Mouse (Mus musculus) embryonic facial prominence, embryonic 13.5 days (tissue): ENCODE results near the gene Scrn1. TPM values are rescaled to one million over a fixed set of nuclear protein-coding genes. Genes with fewer than 3 reads are reported as not detected.
A peak's percentile ranks its signal among the peaks of the same experiment; 100 is the strongest.

Source experiments
- ATAC-seq: fragments of 200-750 bp; cut with Nextera tagmentation; 2 replicates; pipeline ENCODE4 v1.8.0; 2017; ENCODE audit warnings: low read depth; ENCODE audit not compliant: insufficient number of reproducible peaks, insufficient read depth, low FRiP score, low TSS enrichment
- H3K27ac ChIP-seq: fragments of 300-500 bp; sonication (generic); 2 replicates; pipeline ENCODE4 v1.5.1; 2015; ENCODE audit warnings: moderate library complexity, mild to moderate bottlenecking, inconsistent platforms
- H3K27me3 ChIP-seq: fragments of 300-500 bp; sonication (generic); 2 replicates; pipeline ENCODE4 v1.6.1; 2015; ENCODE audit warnings: mild to moderate bottlenecking, inconsistent platforms
- H3K36me3 ChIP-seq: fragments of 300-500 bp; sonication (generic); 2 replicates; pipeline ENCODE4 v1.6.1; 2015; ENCODE audit warnings: mild to moderate bottlenecking, inconsistent platforms
- H3K4me1 ChIP-seq: fragments of 300-500 bp; sonication (generic); 2 replicates; pipeline ENCODE4 v1.6.1; 2015; ENCODE audit warnings: inconsistent platforms
- H3K4me2 ChIP-seq: fragments of 300-500 bp; sonication (generic); 2 replicates; pipeline ENCODE4 v1.6.1; 2015; ENCODE audit warnings: moderate library complexity, mild to moderate bottlenecking, inconsistent platforms
- H3K4me3 ChIP-seq: fragments of 300-500 bp; sonication (generic); 2 replicates; pipeline ENCODE4 v1.5.1; 2015; ENCODE audit warnings: mild to moderate bottlenecking, inconsistent platforms
- H3K9ac ChIP-seq: fragments of 300-500 bp; sonication (generic); 2 replicates; pipeline ENCODE4 v1.6.1; 2015; ENCODE audit warnings: mild to moderate bottlenecking, inconsistent platforms
- H3K9me3 ChIP-seq: fragments of 300-500 bp; sonication (generic); 2 replicates; pipeline ENCODE4 v1.6.1; 2016; ENCODE audit warnings: inconsistent platforms
- WGBS: fragments of 180-500 bp; shearing (Covaris S2); methylation state at CpG from one replicate; pipeline ENCODE4 v1.1.7; 2015; ENCODE audit warnings: mixed read lengths; 5-methylcytosine and 5-hydroxymethylcytosine counted together
- polyA plus RNA-seq: library from polyadenylated mRNA; unstranded; fragments of >200 nt; fragmentation: Nextera tagmentation; extraction: Ambion mirVana; gene quantifications from 2 replicates; pipeline ENCODE4 v1.2.1, GENCODE M21; 2015

Scrn1 gene
- polyA plus RNA-seq, 1 experiment from 2014 or later: 7.3 TPM

DNA sequence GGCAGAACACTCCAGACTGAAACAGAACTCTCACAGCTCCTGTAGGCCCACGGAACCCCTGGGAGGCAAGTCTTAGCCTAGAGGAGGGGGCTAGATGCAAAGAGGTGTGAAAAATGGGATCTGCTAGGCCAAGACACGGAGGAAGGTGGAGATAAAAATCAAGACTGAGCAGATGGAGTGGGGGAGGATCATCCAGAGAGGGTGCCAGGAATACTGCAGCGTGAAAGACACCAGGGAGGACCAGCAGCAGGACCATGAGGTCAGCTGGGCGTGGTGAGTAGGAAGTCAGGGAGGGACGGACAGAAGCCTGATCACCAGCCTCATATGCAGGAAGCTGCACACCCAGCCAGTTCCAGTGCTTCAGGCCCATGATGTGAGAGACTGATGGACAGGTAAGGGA lies 47.5 kb downstream of the Scrn1 start:
- H3K4me1 ChIP-seq: no peaks in the 10 kb centered on the region
- 66% methylated on average over 5 of the region's 5 CpGs for WGBS
- peaks cover 9% of the 10 kb centered on the region; the same call in 1 of the 2 replicates for H3K27me3 ChIP-seq
- no peak for ATAC-seq
- no peak overlapping the region for H3K27ac ChIP-seq
- no peaks in the 10 kb centered on the region for H3K36me3 ChIP-seq
- H3K4me2 ChIP-seq: no peak overlapping the region
- no peaks in the 10 kb centered on the region for H3K9me3 ChIP-seq
- H3K9ac ChIP-seq: no peak overlapping the region
- H3K4me3 ChIP-seq: no peak overlapping the region

DNA sequence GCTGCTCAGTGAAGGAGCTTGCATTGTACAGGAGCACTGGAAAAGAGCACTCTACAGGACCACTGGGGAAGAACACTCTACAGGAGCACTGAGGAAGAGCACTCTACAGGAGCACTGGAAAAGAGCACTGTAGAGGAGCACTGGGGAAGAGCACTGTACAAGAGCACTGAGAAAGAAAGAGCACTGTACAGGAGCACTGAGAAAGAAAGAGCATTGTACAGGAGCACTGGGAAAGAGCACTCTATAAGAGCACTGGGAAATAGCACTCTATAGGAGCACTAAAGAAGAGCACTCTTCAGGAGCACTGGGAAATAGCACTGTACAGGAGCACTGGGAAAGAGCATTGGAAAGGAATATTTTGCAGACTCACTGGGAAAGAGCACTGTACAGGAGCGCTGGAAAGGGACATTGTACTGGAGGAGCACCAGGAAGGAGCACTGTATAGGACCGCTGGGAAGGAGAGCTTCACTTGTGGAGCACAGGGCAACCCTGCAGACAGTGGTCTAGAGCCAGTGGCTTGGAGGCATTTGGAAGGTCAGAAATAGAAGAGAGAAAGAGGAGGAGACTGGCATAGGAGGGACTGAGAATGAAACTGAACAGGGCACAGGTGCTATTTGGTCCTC lies 49.7 kb downstream of the Scrn1 start:
- H3K9me3 ChIP-seq: no peaks in the 10 kb centered on the region
- ATAC-seq: no peak
- WGBS: 81% methylated on average over 2 of the region's 2 CpGs

GRCm38 (mm10) chr6:54512256-54512655 lies 54.0 kb downstream of the Scrn1 start:
- Histone ChIP-seq H3K27ac (no peak overlapping the region), H3K36me3 (no peaks in the 10 kb centered on the region), H3K9me3 (no peaks in the 10 kb centered on the region), H3K27me3 (peaks cover 9% of the 10 kb centered on the region; the same call in 1 of the 2 replicates), H3K4me1 (peaks cover 16% of the 10 kb centered on the region), H3K4me3 (no peak overlapping the region), H3K4me2 (no peak overlapping the region), H3K9ac (no peak overlapping the region)
- 59% methylated on average over 2 of the region's 2 CpGs for WGBS
- no peak for ATAC-seq

More for the DNA sequence above, 49.7 kb downstream of the Scrn1 start:
- no peaks in the 10 kb centered on the region for H3K4me1 ChIP-seq
- no peaks in the 10 kb centered on the region for H3K36me3 ChIP-seq
- no peak overlapping the region for H3K9ac ChIP-seq
- no peak overlapping the region for H3K4me3 ChIP-seq
- no peak overlapping the region for H3K4me2 ChIP-seq
- H3K27ac ChIP-seq: no peak overlapping the region
- peaks cover 9% of the 10 kb centered on the region; the same call in 1 of the 2 replicates for H3K27me3 ChIP-seq

GRCm38 (mm10) chr6:54509264-54509663 lies 57.0 kb downstream of the Scrn1 start:
- 0 out of 2 replicates have a peak overlapping the region, but pooled peaks have one; percentile 55 for H3K27ac ChIP-seq
- no peak overlapping the region for H3K4me2 ChIP-seq
- 87% methylated on average over 13 of the region's 13 CpGs for WGBS
- peak; percentile 44; the same call in 1 of the 2 replicates for ATAC-seq
- H3K36me3 ChIP-seq: no peaks in the 10 kb centered on the region
- no peaks in the 10 kb centered on the region for H3K9me3 ChIP-seq
- H3K4me1 ChIP-seq: peaks cover 16% of the 10 kb centered on the region
- no peaks in the 10 kb centered on the region for H3K27me3 ChIP-seq
- H3K9ac ChIP-seq: no peak overlapping the region
- H3K4me3 ChIP-seq: no peak overlapping the region

- H3K9ac ChIP-seq: 0 out of 2 replicates have a peak overlapping the region, but pooled peaks have one; percentile 40
- 30% methylated on average over 6 of the region's 6 CpGs for WGBS
Measured at GRCm38 (mm10) chr6:54508256-54508793, 58.0 kb downstream of the Scrn1 start.

GRCm38 (mm10) chr6:54507808-54508207 lies 58.5 kb downstream of the Scrn1 start:
- Histone ChIP-seq H3K27ac (peak overlapping the region; percentile 22; the same call in 1 of the 2 replicates), H3K4me2 (no peak overlapping the region), H3K36me3 (no peaks in the 10 kb centered on the region), H3K4me1 (peaks cover 16% of the 10 kb centered on the region), H3K9me3 (no peaks in the 10 kb centered on the region), H3K27me3 (no peaks in the 10 kb centered on the region), H3K9ac (0 out of 2 replicates have a peak overlapping the region, but pooled peaks have one; percentile 40), H3K4me3 (no peak overlapping the region)
- WGBS: 53% methylated on average over 5 of the region's 5 CpGs
- ATAC-seq: no peak

More at GRCm38 (mm10) chr6:54508256-54508793, 58.0 kb downstream of the Scrn1 start:
- Histone ChIP-seq H3K4me1 (peaks cover 16% of the 10 kb centered on the region), H3K27ac (peak overlapping the region; percentile 55; the same call in 1 of the 2 replicates), H3K27me3 (no peaks in the 10 kb centered on the region), H3K36me3 (no peaks in the 10 kb centered on the region), H3K4me2 (no peak overlapping the region), H3K9me3 (no peaks in the 10 kb centered on the region), H3K4me3 (no peak overlapping the region)
- no peak for ATAC-seq

GRCm38 (mm10) chr6:54507002-54507401 lies 59.3 kb downstream of the Scrn1 start:
- Histone ChIP-seq H3K4me1 (peaks cover 16% of the 10 kb centered on the region), H3K36me3 (no peaks in the 10 kb centered on the region), H3K9ac (no peak overlapping the region), H3K9me3 (no peaks in the 10 kb centered on the region), H3K4me2 (no peak overlapping the region), H3K4me3 (no peak overlapping the region), H3K27ac (no peak overlapping the region), H3K27me3 (no peaks in the 10 kb centered on the region)
- 41% methylated on average over 8 of the region's 8 CpGs for WGBS
- no peak for ATAC-seq

DNA sequence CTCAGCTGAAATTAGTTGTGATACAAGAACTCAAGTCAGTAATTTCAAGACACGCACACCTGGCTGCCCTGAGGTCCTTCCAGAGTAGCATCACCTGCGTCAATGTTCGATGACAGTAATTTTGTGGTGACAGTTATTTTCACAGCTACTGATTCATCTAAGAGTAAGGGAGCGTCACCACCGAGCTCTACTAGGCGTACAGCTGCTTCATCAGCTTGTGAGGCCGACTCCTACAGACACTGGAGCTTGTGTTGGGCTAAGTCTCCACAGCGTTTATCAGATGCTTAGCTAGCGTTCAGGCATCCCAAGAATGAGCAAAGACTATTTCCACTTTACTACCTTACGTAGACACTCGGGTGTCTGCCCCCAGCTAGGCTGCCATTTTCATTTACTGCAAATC lies 60.0 kb downstream of the Scrn1 start:
- no peak overlapping the region for H3K4me2 ChIP-seq
- no peak for ATAC-seq
- H3K9me3 ChIP-seq: no peaks in the 10 kb centered on the region
- H3K27me3 ChIP-seq: no peaks in the 10 kb centered on the region
- H3K9ac ChIP-seq: no peak overlapping the region
- H3K27ac ChIP-seq: no peak overlapping the region
- WGBS: 80% methylated on average over 11 of the region's 11 CpGs
- H3K4me3 ChIP-seq: no peak overlapping the region
- peaks cover 16% of the 10 kb centered on the region for H3K4me1 ChIP-seq
- H3K36me3 ChIP-seq: no peaks in the 10 kb centered on the region

DNA sequence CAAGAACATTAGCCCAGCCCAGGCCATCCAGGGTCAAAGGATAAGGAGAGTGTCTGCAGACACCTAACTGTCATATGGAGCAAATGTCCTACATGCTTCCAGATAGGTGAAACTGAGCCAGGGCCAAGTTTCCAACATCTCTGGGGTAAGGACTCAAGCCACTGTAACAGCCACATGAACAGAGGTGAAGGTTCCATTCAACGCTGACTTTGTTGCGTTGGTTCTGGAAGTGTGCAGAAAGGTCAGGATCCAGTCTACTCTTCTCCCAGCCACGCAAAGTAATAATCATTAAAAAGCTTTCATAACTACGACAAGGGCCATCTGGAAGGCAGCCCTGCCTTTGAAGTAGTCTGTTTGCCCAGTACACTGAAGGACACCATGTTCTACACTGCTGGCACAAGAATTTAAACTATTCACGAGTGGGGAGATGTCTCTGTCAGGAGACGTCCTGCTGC lies 63.6 kb downstream of the Scrn1 start:
- Histone ChIP-seq H3K9me3 (no peaks in the 10 kb centered on the region), H3K4me3 (no peak overlapping the region), H3K27ac (no peak overlapping the region), H3K9ac (no peak overlapping the region), H3K4me1 (peaks cover under 1% of the 10 kb centered on the region), H3K4me2 (no peak overlapping the region), H3K27me3 (no peaks in the 10 kb centered on the region), H3K36me3 (no peaks in the 10 kb centered on the region)
- WGBS: 73% methylated on average over 6 of the region's 6 CpGs
- ATAC-seq: no peak

DNA sequence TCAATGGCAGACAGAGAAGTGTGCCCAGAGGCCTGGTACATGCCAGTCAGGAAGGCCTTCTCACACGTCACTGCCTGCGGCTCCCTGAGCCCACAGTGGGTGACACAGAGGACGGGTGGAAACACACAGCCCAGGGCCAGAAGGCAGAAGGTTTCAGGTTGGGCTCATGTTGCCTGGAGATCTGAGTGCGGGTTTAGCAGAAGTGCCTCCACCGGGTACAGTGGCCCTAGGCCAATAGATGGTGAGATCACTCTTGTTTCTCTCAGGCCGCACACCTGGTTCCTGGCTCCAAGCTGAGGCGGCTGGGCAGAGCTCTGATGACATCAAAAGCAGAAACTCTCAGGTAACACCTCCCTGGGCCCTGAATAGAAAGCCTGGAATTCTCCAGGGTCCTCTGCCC lies 70.1 kb downstream of the Scrn1 start:
- no peaks in the 10 kb centered on the region for H3K36me3 ChIP-seq
- H3K27ac ChIP-seq: no peak overlapping the region
- H3K4me1 ChIP-seq: 0 out of 2 replicates have a peak, but pooled peaks cover 2% of the 10 kb centered on the region
- ATAC-seq: no peak
- no peak overlapping the region for H3K4me3 ChIP-seq
- no peaks in the 10 kb centered on the region for H3K27me3 ChIP-seq
- H3K9me3 ChIP-seq: no peaks in the 10 kb centered on the region
- H3K4me2 ChIP-seq: no peak overlapping the region
- no peak overlapping the region for H3K9ac ChIP-seq
- WGBS: 69% methylated on average over 7 of the region's 7 CpGs

DNA sequence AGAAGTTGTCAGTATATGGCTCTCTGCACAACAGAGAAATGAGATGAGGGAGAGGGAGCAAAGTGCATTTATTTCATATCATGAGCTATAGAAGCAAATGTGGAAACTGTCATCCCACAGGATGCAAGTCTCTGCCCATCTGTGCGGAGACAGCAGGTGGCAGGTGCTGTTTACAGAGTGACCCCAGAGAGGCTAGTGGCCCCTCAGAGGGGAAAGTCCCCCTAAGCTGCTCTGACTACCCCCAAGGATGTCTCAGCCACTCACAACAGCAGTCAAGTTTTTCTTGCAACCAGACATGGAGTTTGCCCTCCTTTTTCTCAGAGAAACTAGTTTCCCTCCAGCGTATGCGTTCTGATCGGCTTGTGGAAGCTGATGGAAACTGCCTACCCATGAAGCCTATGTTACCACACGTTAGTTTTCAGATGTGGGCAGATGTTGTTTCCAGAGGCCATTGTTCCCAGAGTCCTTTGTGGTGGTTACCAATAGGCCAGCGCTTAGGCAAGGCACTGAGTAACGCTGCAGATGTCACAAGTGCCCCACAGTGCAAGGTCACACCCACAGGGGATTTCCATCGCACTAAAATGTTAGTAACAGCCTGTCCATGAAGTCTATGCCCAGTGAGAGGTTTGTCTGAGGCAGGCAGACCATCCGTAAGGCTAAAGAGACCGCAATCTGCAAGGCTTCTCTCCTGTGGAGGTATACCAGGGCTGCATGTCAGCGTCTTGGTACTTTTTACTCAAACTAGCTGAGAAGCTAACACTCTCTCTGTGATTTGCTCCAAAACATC lies 71.5 kb downstream of the Scrn1 start:
- H3K27me3 ChIP-seq: no peaks in the 10 kb centered on the region
- no peak for ATAC-seq
- no peak overlapping the region for H3K4me3 ChIP-seq
- 0 out of 2 replicates have a peak, but pooled peaks cover 2% of the 10 kb centered on the region for H3K4me1 ChIP-seq
- H3K36me3 ChIP-seq: no peaks in the 10 kb centered on the region
- no peaks in the 10 kb centered on the region for H3K9me3 ChIP-seq
- H3K27ac ChIP-seq: no peak overlapping the region
- H3K4me2 ChIP-seq: no peak overlapping the region
- H3K9ac ChIP-seq: no peak overlapping the region
- WGBS: 75% methylated on average over 11 of the region's 11 CpGs
